Mouse (Mus musculus) ES-E14 (cell line): ENCODE data around the gene Opn4.

Experiments used
- CHD2 ChIP-seq: IDR thresholded peaks from 2 replicates; pipeline ENCODE4 v1.6.1; 2014; ENCODE audit warnings: mild to moderate bottlenecking, low read depth, low read length, inconsistent platforms
- HCFC1 ChIP-seq: IDR thresholded peaks from 2 replicates; pipeline ENCODE4 v1.6.1; 2012; ENCODE audit warnings: low read length, inconsistent platforms, borderline replicate concordance; ENCODE audit not compliant: insufficient read depth
- MAFK ChIP-seq: IDR thresholded peaks from 2 replicates; pipeline ENCODE4 v1.6.1; 2014; ENCODE audit warnings: mild to moderate bottlenecking, low read depth, low read length, inconsistent platforms; ENCODE audit not compliant: insufficient read depth
- ZC3H11A ChIP-seq: IDR thresholded peaks from 2 replicates; pipeline ENCODE4 v1.6.1; 2012; ENCODE audit warnings: low read depth, mild to moderate bottlenecking, inconsistent platforms, low read length, borderline replicate concordance
- ZNF384 ChIP-seq: IDR thresholded peaks from 2 replicates; pipeline ENCODE4 v1.6.1; 2012; ENCODE audit warnings: low read depth, low read length, inconsistent platforms

DNA sequence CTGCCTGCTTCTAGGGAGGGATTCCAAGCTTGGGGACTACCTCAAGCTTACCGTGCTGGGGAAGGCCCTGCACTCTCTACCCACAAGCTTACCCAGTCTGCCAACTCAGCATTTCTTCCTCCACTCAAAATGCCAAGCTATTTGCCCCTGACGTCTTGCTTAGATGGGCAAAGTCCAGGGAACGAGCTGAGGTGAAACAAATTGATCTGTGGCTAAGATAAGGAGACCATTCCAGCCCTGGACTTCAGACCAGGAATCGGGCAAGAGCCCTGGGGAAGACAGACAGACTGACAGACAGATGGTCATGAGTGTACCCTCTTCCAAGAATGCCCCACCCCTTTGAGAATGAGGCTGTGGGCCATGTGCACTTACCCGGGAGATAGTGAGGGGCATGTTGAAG lies 11.9 kb downstream of the Opn4 start:
- no peak for TF ChIP-seq CHD2
- TF ChIP-seq ZC3H11A = no peak
- TF ChIP-seq ZNF384 = no peak
- TF ChIP-seq MAFK = peak; percentile 54; the same call in 1 of the 2 replicates
- TF ChIP-seq HCFC1 = no peak
